Mouse (Mus musculus): ENCODE measurements around the gene Tmem234.

Gene Tmem234

DNA sequence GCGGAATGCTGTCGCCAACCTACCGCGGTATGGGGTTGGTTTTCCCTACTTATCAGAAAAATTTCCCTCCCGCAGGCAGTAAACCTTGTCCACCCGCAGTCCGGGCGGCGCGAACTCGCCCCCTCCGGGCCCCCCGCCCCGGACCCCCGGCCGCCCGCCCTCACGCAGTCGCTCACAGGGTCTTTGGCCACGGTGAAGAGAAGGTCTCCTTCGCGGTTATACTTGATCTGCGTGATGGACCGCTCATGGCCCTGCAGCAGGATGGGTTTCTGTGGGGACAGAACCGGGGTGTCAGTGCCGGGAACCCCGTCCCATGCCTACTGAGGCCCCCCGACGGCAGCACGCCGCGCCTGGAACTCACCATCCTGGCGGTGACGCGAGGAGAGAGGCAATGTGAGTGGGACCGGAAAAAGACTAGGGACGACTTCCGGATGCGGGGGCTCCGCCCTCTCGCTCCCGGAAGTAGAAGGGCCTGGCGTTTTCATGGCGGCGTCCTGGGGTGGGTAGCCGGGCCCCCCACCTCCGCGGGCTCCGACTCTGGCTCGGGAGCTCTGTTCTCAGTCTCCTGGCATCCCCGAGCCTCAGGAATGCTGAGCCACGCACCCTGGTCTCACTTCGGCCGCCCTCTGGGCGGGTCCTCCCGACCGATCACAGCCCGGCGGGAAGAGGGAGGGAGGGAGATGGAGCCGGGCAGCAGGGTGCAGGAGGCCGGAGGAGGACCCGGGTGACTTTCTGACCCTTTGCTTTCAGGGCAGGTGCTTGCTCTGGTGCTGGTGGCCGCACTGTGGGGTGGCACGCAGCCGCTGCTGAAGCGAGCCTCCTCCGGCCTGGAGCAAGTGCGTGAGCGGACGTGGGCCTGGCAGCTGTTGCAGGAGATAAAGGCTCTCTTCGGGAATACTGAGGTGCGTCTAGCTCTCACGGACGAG, at the start of gene Tmem234, which contains the start of gene Eif3i:
Gene Tmem234, plus strand, starts transcription at position 436 of the 926 bp plus-strand sequence.
Gene Eif3i, minus strand, starts transcription at position 416 of the 926 bp plus-strand sequence.
- peak; percentile 23; the same call in 1 of the 2 replicates for TF ChIP-seq GATA4 (IDR thresholded peaks at IDR 0.05; ENCODE audit: insufficient replicate concordance, low read length)

DNA sequence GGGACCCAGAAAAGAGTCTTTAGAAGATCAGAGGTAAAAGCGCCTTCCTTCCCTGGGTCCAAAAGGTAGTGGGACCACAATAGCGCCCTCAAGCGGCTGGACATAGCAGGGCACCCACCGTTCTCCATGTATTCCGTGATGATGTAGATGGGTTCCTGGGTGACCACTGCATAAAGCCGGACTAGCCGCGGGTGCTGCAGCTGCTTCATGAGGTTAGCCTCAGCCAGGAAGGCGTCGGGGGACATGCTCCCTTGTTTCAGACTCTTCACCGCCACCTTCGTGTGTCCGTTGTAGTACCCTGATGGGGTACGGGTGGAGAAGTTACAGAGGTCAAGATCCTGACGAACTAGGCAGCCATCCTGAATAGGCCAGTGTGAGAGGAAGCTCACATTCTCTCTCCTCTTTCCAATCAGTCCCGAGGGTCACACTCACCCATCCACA, 45.0 kb upstream of the Tmem234 start:
- no peak for TF ChIP-seq GATA4 (IDR thresholded peaks at IDR 0.05; ENCODE audit: insufficient replicate concordance, low read length)

DNA sequence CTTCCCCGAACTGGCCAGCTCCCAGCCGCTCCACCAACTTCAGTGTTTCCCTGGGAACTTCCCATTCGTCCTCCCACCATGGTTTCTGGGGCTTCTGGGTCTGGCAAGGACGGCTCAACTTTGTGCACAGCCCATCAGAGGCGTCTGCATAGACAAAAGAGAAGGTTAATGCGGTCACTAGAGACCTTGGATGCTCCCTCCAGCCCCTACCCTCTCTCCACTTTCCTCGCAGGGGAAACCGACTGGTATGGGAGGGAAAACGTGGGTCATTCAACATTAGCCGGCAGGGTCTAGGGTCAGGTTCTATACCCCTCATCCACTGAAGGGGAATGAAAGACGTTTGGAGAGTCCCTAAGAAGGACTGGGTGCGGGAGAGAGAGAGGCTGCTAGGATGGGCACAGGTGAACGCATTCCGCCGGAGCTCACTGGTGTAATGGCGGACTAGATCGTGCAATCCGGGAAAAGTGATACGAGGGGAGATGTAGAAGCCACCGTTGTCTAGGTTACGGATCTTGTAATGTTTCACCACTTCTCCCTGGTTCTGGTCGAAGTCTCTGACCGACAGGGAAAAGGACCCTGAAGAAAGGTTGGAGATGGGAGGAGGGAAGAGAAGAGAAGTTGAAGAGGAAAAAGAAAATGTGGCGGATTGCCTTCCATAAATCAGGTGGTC, 44.5 kb upstream of the Tmem234 start:
- no peak for TF ChIP-seq GATA4 (IDR thresholded peaks at IDR 0.05; ENCODE audit: insufficient replicate concordance, low read length)

DNA sequence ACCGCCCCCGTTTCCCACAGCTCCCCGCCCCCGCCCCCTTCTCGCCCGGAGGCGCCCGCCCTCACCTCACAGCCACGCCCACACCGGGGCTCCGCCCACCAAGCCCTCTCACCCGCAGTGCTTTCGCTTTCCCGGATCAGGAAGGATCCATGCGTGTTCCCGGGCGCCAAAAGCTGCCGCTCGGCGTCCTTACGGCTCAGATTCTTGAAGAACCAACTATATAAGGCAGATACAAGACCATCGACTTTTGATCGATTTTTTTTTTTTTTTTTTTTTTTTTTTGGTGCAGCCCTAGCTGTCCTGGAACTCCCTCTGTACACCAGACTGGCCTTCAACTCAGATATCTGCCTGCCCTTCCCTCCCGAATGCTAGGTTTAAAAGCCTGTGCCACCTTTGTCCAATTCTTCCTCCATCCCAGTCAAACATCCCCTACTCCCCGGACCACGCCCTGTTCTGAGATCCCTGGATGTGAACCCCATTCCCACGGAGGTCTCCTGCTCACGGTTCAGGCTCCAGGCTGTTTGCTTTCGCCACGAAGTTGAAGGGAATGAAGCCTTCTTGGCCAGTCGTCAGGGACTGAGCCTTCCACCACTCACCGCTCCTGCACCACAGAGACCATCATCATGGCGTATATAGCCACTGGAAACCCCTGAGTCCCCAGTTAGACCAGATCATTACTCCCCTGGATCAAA, 43.8 kb upstream of the Tmem234 start:
- TF ChIP-seq GATA4 (IDR thresholded peaks at IDR 0.05; ENCODE audit: insufficient replicate concordance, low read length): no peak

DNA sequence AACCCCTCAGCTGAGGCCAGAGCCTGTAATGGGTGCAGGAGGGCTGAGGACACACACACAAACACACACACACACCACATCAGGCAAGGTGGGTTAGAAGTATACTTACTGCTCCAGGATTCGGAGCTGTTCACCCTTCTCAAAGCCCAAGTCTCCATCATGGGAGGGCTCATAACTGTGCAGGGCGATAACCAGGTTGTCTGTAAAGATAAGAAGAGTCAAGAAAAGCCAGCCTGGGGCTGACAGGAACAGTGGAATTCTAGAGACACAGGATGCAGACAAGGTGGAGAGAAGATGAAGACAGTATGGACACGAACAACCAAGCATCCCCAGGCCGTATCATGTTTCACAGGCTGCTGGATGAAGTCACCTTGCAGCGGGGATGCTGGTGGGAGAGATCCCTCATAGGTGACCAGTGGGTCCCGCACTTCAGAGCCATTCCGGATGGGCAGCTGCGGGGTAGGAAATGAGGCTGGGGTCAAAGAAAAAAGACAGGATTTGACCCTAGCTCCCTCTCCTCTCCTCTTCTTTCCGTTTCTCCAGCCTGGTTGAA, 43.1 kb upstream of the Tmem234 start:
- TF ChIP-seq GATA4 (IDR thresholded peaks at IDR 0.05; ENCODE audit: insufficient replicate concordance, low read length): no peak

DNA sequence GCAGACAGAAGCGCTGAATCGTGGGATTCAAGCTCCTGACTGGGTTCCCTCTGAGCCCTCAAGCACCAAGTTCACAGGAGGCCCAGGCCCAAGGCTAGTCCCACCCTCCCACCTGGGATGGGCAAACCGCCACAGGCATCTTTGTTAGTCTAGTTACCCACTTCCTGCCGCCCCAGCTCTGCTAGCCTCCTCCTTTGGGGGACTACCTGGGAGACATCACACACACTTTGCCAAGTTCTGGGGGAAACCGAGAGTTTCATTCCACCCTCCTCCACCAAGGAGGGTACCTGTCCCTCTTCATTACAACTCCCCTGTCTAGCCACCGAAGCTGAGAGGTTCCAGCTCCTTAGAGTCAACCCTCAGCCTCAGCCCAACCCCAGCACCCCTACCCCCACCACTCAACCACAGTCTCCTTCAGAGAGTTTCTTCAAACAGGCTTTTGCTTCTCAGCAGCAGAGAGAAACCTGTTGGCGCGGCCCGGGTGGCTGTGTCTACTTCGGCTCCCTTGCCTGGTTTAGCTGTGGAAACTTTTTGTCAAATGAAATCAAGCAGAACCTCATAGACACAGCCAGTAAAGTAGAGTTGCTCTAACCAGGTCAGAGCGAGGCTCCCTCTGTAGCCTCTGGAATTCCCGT, 42.0 kb upstream of the Tmem234 start:
- no peak for TF ChIP-seq GATA4 (IDR thresholded peaks at IDR 0.05; ENCODE audit: insufficient replicate concordance, low read length)

DNA sequence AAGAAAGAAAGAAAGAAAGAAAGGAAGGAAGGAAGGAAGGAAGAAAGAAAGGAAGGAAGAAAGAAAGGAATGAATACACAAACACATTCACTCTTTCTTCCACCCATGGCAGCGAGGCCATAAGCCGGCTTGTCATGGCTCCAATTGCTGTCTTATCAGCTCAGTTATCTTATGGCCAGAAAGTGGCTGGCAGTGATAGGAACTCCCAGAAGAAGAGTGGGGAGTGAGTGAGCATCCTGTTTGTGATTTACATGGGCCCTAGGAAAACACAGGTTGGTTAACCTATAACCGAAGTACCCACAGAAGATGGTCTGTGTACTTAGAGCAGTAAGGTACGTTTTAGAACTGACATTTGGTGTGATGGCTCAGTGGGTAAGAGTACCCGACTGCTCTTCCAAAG, 39.3 kb upstream of the Tmem234 start:
- no peak for TF ChIP-seq GATA4 (IDR thresholded peaks at IDR 0.05; ENCODE audit: insufficient replicate concordance, low read length)

DNA sequence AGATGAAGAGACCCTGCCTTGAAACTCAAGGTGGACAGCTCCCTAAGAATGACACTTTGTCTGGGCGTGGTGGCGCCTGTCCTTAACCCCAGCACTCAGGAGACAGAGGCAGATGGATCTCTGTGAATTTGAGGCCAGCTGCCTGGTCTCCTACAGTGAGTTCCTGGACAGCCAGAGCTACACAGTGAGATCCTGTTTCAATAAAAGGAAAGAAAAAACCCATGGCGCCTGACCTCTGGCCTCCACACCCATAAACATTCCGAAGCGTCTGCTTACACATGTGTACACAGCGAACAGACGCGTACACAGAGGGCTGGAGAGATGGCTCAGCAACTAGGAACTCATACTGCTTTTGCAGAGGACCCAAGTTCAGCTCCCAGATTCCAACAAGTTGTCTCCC, 36.8 kb upstream of the Tmem234 start:
- TF ChIP-seq GATA4 (IDR thresholded peaks at IDR 0.05; ENCODE audit: insufficient replicate concordance, low read length): no peak

DNA sequence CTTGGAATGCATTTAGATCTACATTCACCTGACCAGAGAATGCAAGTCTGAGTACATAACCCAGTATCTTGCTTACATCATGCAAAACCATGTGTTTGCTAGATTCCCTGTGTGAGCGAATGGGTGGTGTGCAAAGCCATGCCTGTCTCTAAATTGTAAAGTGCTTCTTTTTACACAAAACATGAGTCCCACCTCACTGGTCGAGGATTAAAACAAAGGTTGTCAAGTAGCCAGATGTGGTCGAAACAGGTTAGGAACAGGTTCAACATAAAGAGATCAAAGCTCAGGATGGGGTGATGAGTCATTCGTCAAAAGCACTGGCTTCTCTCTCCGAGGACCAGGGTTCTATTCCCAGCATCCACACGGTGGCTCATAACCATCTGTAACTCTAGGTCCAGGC, 35.3 kb upstream of the Tmem234 start:
- TF ChIP-seq GATA4 (IDR thresholded peaks at IDR 0.05; ENCODE audit: insufficient replicate concordance, low read length): no peak

DNA sequence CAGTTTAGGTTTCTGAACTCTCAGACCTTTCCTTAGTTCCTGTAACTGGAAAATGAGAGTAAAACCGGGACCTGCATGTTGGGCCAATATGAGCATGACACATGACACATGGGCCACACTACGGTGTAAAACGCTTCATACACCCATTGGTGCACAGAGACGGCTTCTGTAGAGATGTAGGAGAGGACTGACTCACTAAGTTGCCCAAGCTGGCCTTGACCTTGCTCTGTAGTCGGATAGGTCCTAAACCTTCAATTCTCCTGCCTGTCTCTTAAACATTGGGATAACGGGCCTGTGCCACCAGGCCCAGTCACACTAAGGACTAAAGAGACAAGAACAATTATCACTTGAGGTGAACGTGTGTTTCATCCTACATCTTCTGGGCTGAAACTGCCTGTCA, 32.1 kb upstream of the Tmem234 start:
- no peak for TF ChIP-seq GATA4 (IDR thresholded peaks at IDR 0.05; ENCODE audit: insufficient replicate concordance, low read length)

DNA sequence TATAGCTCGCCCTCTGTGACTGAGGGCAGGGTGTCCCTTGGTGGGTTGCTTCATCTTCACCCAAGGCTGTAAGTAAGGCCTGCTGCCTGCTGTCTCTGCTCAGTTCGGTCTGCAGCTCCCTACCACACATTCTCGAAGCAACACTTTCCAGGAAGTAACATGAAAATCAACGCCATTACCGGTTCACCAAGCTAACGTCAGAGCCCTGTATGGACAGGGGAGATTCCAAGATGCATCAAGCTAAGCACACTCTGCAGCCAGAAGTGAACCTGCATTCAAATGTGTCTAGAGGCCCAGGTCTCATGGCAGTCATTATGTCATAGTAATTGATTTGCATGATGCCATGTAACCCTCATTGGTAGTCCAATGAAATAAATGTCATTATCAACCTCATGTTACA, 30.4 kb upstream of the Tmem234 start:
- no peak for TF ChIP-seq GATA4 (IDR thresholded peaks at IDR 0.05; ENCODE audit: insufficient replicate concordance, low read length)

DNA sequence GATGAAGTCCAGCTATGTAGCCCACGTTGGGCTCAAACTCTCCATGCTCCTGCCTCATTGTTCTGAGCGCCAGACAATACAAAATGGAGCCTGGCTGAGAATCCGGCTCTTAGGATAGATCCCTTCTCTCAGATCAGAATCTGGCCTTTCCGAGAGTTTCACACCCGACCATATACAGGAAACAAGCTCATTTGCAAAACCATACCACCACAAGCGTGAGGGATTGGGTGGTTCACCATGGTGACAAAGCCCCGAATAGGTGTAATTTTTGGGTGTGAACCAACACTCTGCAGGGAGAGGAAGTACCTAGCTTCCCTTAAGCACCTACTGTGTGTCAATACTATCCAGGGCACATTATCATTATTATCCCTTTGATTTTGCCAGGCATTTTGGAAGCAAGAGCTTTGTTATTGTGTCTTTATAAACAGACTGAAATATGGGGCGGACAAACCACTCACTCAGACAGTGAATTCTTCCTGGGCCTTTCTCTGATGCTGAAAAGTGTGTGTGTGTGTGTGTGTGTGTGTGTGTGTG, 28.9 kb upstream of the Tmem234 start:
- no peak for TF ChIP-seq GATA4 (IDR thresholded peaks at IDR 0.05; ENCODE audit: insufficient replicate concordance, low read length)

DNA sequence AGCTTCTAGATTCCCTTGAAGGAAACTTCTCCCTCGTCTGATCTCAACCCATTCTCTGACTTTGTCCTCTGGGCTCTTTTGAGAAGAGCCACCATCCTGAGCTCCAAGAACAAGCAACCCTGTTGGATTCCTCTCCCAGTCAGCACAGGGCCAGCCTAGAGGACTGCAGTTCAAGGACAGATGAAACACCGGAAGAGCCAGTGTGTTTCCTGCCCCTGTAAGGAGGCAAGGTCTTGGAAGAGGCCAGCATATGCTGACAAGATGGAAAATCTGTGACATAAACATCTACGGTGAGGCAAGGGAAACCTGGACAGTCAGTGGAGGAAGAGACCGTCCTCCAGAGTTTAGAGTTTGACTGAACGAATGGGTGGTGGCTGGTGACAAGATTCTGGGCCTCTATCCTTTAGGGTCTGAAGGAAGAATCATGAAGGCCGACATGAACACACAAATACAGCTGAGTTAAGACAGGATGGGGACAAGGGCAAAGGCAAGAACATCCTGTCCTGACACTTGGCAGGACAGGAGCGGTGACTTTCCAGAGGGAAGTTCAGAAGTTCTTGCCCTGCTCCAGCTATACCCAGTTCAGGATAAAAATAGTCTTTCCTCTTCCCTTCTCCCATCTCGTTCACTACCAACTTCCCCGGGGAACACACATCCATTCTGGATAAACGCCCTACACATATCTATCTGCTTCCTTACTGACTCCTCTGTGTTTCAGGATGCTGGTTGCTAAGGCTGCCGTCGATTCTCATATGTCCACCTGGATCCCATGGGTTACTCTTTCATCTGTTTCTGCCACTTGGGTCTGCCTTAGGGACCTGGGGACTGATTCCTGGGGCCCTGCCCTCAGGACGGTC, 28.0 kb upstream of the Tmem234 start:
- TF ChIP-seq GATA4 (IDR thresholded peaks at IDR 0.05; ENCODE audit: insufficient replicate concordance, low read length): 0 out of 2 replicates have a peak, but pooled peaks have one; percentile 64

DNA sequence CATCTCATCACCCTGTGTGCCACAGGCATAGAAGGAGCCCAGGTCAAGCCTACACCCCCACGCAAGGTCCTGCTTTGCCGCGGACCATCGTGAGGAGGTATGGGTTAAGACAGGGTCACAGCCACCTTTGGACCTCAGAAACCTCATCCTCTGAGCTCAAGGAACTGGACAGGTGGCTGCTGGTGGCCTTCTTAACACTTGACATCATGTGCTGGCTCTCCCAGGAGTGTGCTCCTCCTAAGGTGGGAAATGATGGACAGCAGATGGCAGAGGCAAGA, 27.4 kb upstream of the Tmem234 start:
- no peak for TF ChIP-seq GATA4 (IDR thresholded peaks at IDR 0.05; ENCODE audit: insufficient replicate concordance, low read length)
